Mouse (Mus musculus): ENCODE data around the gene Usp29.
A peak's percentile ranks its signal among the peaks of the same experiment; 100 is the strongest.
"Not testable (repeated sequence)": the region's sequence is repeated elsewhere in the genome, so short reads cannot be mapped to it uniquely, and the experiment has no call there.

Gene Usp29

GRCm38 (mm10) chr7:6925926-6926730 lies 195.8 kb downstream of the Usp29 start:
- DNase-seq (ENCODE audit: low read depth, low spot score), result no peak

GRCm38 (mm10) chr7:6926731-6926995 lies 196.3 kb downstream of the Usp29 start:
- DNase-seq (ENCODE audit: low read depth, low spot score), result no peak

GRCm38 (mm10) chr7:6929286-6929685 lies 198.9 kb downstream of the Usp29 start:
- DNase-seq (ENCODE audit: low read depth, low spot score), result no peak

- no peak for DNase-seq (ENCODE audit: low read depth, low spot score)
Measured at GRCm38 (mm10) chr7:6934741-6935140, 204.4 kb downstream of the Usp29 start.

GRCm38 (mm10) chr7:6937040-6937439 lies 206.7 kb downstream of the Usp29 start:
- DNase-seq (ENCODE audit: low read depth, low spot score), result peak; percentile 83

- peak; percentile 67 for DNase-seq (ENCODE audit: low read depth, low spot score)
Measured at GRCm38 (mm10) chr7:6940761-6941231, 210.4 kb downstream of the Usp29 start.

GRCm38 (mm10) chr7:6948061-6948460 lies 217.7 kb downstream of the Usp29 start:
- DNase-seq (ENCODE audit: low read depth, low spot score), result not testable (repeated sequence)

- DNase-seq (ENCODE audit: low read depth, low spot score), result no peak
Measured at GRCm38 (mm10) chr7:6956576-6956975, 226.2 kb downstream of the Usp29 start.

- no peak for DNase-seq (ENCODE audit: low read depth, low spot score)
Measured at GRCm38 (mm10) chr7:6958574-6958973, 228.2 kb downstream of the Usp29 start.

- no peak for DNase-seq (ENCODE audit: low read depth, low spot score)
Measured at GRCm38 (mm10) chr7:6973566-6973965, 243.2 kb downstream of the Usp29 start.

GRCm38 (mm10) chr7:6976890-6977289 lies 246.5 kb downstream of the Usp29 start:
- DNase-seq (ENCODE audit: low read depth, low spot score), result no peak

GRCm38 (mm10) chr7:6995251-6995650 lies 264.9 kb downstream of the Usp29 start, which contains the start of gene Aurkc:
Gene Aurkc (plus strand): TSS chr7:6995300.
- DNase-seq (ENCODE audit: low read depth, low spot score), result not testable (repeated sequence)

- DNase-seq (ENCODE audit: low read depth, low spot score), result not testable (repeated sequence)
Measured at GRCm38 (mm10) chr7:6998914-6999313, 268.5 kb downstream of the Usp29 start.

GRCm38 (mm10) chr7:7005441-7005840 lies 275.1 kb downstream of the Usp29 start:
- not testable (repeated sequence) for DNase-seq (ENCODE audit: low read depth, low spot score)

All from mesoderm, embryonic 11.5 days (tissue).